Mouse (Mus musculus) midbrain, embryonic 13.5 days (tissue): ENCODE results near the gene Hrh3. TPM values are rescaled to one million over a fixed set of nuclear protein-coding genes. Genes with fewer than 3 reads are reported as not detected.

Source experiments
- ATAC-seq: fragments of 200-750 bp; cut with Nextera tagmentation; 2 replicates; pipeline ENCODE4 v1.8.0; 2017; ENCODE audit warnings: mild to moderate bottlenecking, moderate TSS enrichment, moderate library complexity
- H3K27ac ChIP-seq: fragments of 300-500 bp; sonication (generic); 2 replicates; pipeline ENCODE4 v1.5.1; 2015; ENCODE audit warnings: inconsistent platforms, mild to moderate bottlenecking, moderate library complexity
- H3K27me3 ChIP-seq: fragments of 300-500 bp; sonication (generic); 2 replicates; pipeline ENCODE4 v1.6.1; 2015; ENCODE audit warnings: mild to moderate bottlenecking, inconsistent platforms
- H3K36me3 ChIP-seq: fragments of 300-500 bp; sonication (generic); 2 replicates; pipeline ENCODE4 v1.6.1; 2015; ENCODE audit warnings: mild to moderate bottlenecking, inconsistent platforms
- H3K4me1 ChIP-seq: fragments of 300-500 bp; sonication (generic); replicated peaks from 2 replicates; pipeline ENCODE4 v1.6.1; 2015; ENCODE audit warnings: inconsistent platforms
- H3K4me2 ChIP-seq: fragments of 300-500 bp; sonication (generic); replicated peaks from 2 replicates; pipeline ENCODE4 v1.6.1; 2015; ENCODE audit warnings: moderate library complexity, mild to moderate bottlenecking, inconsistent platforms
- H3K4me3 ChIP-seq: fragments of 300-500 bp; sonication (generic); replicated peaks from 2 replicates; pipeline ENCODE4 v1.5.1; 2015; ENCODE audit warnings: mild to moderate bottlenecking, inconsistent platforms
- H3K9ac ChIP-seq: fragments of 300-500 bp; sonication (generic); replicated peaks from 2 replicates; pipeline ENCODE4 v1.6.1; 2015; ENCODE audit warnings: mild to moderate bottlenecking, inconsistent platforms
- H3K9me3 ChIP-seq: fragments of 300-500 bp; sonication (generic); 2 replicates; pipeline ENCODE4 v1.6.1; 2016; ENCODE audit warnings: mild to moderate bottlenecking, inconsistent platforms
- WGBS: fragments of 180-500 bp; shearing (Covaris S2); methylation state at CpG from one replicate; pipeline ENCODE4 v1.1.7; 2015; 5-methylcytosine and 5-hydroxymethylcytosine counted together
- polyA plus RNA-seq: library from polyadenylated mRNA; unstranded; fragments of >200 nt; fragmentation: Nextera tagmentation; extraction: Ambion mirVana; gene quantifications from 2 replicates; pipeline ENCODE4 v1.2.1, GENCODE M21; 2015

Hrh3 gene
- polyA plus RNA-seq, 1 experiment from 2014 or later = 5.1 TPM

- no peaks in the 10 kb centered on the region for H3K9me3 ChIP-seq
- peak within 1 kb of the TSS; percentile 98 for H3K4me2 ChIP-seq
- H3K9ac ChIP-seq = peak within 1 kb of the TSS; percentile 92
- peak within 1 kb of the TSS; percentile 92 for H3K4me3 ChIP-seq
- H3K4me1 ChIP-seq = peaks cover 64% of the 10 kb centered on the region
- WGBS = 0% methylated on average over 53 of the region's 55 CpGs
- peak within 1 kb of the TSS; percentile 90 for H3K27ac ChIP-seq
- H3K27me3 ChIP-seq = no peaks in the 10 kb centered on the region
- H3K36me3 ChIP-seq = peaks cover 7% of the 10 kb centered on the region; the same call in 1 of the 2 replicates
- ATAC-seq = peak; percentile 97
Observed at GRCm38 (mm10) chr2:180118661-180119438, 14.6 kb upstream of the Hrh3 start, which contains the start of gene Osbpl2. Osbpl2 (plus strand) TSS chr2:180119306.

- H3K4me3 ChIP-seq = no peak overlapping the region
- H3K36me3 ChIP-seq = no peaks in the 10 kb centered on the region
- H3K9me3 ChIP-seq = no peaks in the 10 kb centered on the region
- no peaks in the 10 kb centered on the region for H3K27me3 ChIP-seq
- peak; percentile 59 for ATAC-seq
- H3K9ac ChIP-seq = peak overlapping the region; percentile 49
- H3K4me2 ChIP-seq = peak overlapping the region; percentile 98
- 9% methylated on average over 13 of the region's 13 CpGs for WGBS
- H3K27ac ChIP-seq = peak overlapping the region; percentile 90
- H3K4me1 ChIP-seq = peaks cover 64% of the 10 kb centered on the region
Observed at GRCm38 (mm10) chr2:180117485-180118194, 13.4 kb upstream of the Hrh3 start.

GRCm38 (mm10) chr2:180116741-180117484 is 12.6 kb upstream of the Hrh3 start:
- Histone ChIP-seq H3K4me1 (peaks cover 64% of the 10 kb centered on the region), H3K9ac (peak overlapping the region; percentile 49; the same call in 1 of the 2 replicates), H3K36me3 (no peaks in the 10 kb centered on the region), H3K9me3 (no peaks in the 10 kb centered on the region), H3K4me3 (no peak overlapping the region), H3K27ac (peak overlapping the region; percentile 90), H3K27me3 (no peaks in the 10 kb centered on the region), H3K4me2 (peak overlapping the region; percentile 98; the same call in 1 of the 2 replicates)
- WGBS = 67% methylated on average over 8 of the region's 8 CpGs
- ATAC-seq = no peak

- Histone ChIP-seq H3K9ac (no peak overlapping the region), H3K27ac (no peak overlapping the region), H3K4me2 (no peak overlapping the region), H3K9me3 (no peaks in the 10 kb centered on the region), H3K36me3 (no peaks in the 10 kb centered on the region), H3K27me3 (no peaks in the 10 kb centered on the region), H3K4me3 (no peak overlapping the region), H3K4me1 (peaks cover 64% of the 10 kb centered on the region)
- no peak for ATAC-seq
- 84% methylated on average over 10 of the region's 10 CpGs for WGBS
Observed at GRCm38 (mm10) chr2:180116081-180116493, 11.8 kb upstream of the Hrh3 start.

- peaks cover 56% of the 10 kb centered on the region for H3K4me1 ChIP-seq
- H3K4me3 ChIP-seq = no peak overlapping the region
- H3K36me3 ChIP-seq = no peaks in the 10 kb centered on the region
- peaks cover 3% of the 10 kb centered on the region; the same call in 1 of the 2 replicates for H3K27me3 ChIP-seq
- ATAC-seq = no peak
- no peak overlapping the region for H3K4me2 ChIP-seq
- 38% methylated on average over 6 of the region's 6 CpGs for WGBS
- no peaks in the 10 kb centered on the region for H3K9me3 ChIP-seq
- H3K9ac ChIP-seq = no peak overlapping the region
- H3K27ac ChIP-seq = peak overlapping the region; percentile 40
Observed at GRCm38 (mm10) chr2:180115279-180115678, 11.0 kb upstream of the Hrh3 start.

- H3K4me2 ChIP-seq = no peak overlapping the region
- H3K9ac ChIP-seq = no peak overlapping the region
- peak overlapping the region; percentile 40; the same call in 1 of the 2 replicates for H3K27ac ChIP-seq
- H3K4me3 ChIP-seq = no peak overlapping the region
- no peak for ATAC-seq
- peaks cover 5% of the 10 kb centered on the region; the same call in 1 of the 2 replicates for H3K27me3 ChIP-seq
- H3K9me3 ChIP-seq = no peaks in the 10 kb centered on the region
- H3K4me1 ChIP-seq = peaks cover 52% of the 10 kb centered on the region
- WGBS = 60% methylated on average over 17 of the region's 17 CpGs
- H3K36me3 ChIP-seq = no peaks in the 10 kb centered on the region
Observed at GRCm38 (mm10) chr2:180113909-180114890, 9.9 kb upstream of the Hrh3 start.

GRCm38 (mm10) chr2:180108285-180108684 is 4.0 kb upstream of the Hrh3 start:
- H3K9ac ChIP-seq = no peak overlapping the region
- H3K4me1 ChIP-seq = peaks cover 34% of the 10 kb centered on the region
- H3K36me3 ChIP-seq = no peaks in the 10 kb centered on the region
- H3K4me3 ChIP-seq = no peak overlapping the region
- no peak overlapping the region for H3K4me2 ChIP-seq
- H3K9me3 ChIP-seq = no peaks in the 10 kb centered on the region
- no peak overlapping the region for H3K27ac ChIP-seq
- WGBS = 72% methylated on average over 6 of the region's 6 CpGs
- no peak for ATAC-seq
- H3K27me3 ChIP-seq = peaks cover 34% of the 10 kb centered on the region

GRCm38 (mm10) chr2:180107081-180107480 is 2.8 kb upstream of the Hrh3 start:
- H3K27me3 ChIP-seq = peaks cover 46% of the 10 kb centered on the region
- WGBS = 66% methylated on average over 4 of the region's 4 CpGs
- no peak for ATAC-seq

GRCm38 (mm10) chr2:180105441-180106190 is 1.3 kb upstream of the Hrh3 start:
- Histone ChIP-seq H3K4me1 (peaks cover 47% of the 10 kb centered on the region), H3K4me2 (no peak overlapping the region), H3K9me3 (no peaks in the 10 kb centered on the region), H3K36me3 (no peaks in the 10 kb centered on the region; the same call in 1 of the 2 replicates), H3K27ac (no peak overlapping the region), H3K9ac (no peak overlapping the region), H3K4me3 (no peak overlapping the region), H3K27me3 (peaks cover 58% of the 10 kb centered on the region)
- 33% methylated on average over 8 of the region's 8 CpGs for WGBS
- ATAC-seq = no peak

More at GRCm38 (mm10) chr2:180107081-180107480, 2.8 kb upstream of the Hrh3 start:
- Histone ChIP-seq H3K4me1 (peaks cover 46% of the 10 kb centered on the region), H3K4me3 (no peak overlapping the region), H3K9me3 (no peaks in the 10 kb centered on the region), H3K27ac (no peak overlapping the region), H3K9ac (no peak overlapping the region), H3K4me2 (no peak overlapping the region), H3K36me3 (no peaks in the 10 kb centered on the region)

- Histone ChIP-seq H3K4me3 (peak overlapping the region; percentile 64), H3K4me2 (peak overlapping the region; percentile 95), H3K27me3 (peaks cover 64% of the 10 kb centered on the region), H3K36me3 (no peaks in the 10 kb centered on the region; the same call in 1 of the 2 replicates), H3K9ac (peak overlapping the region; percentile 76; the same call in 1 of the 2 replicates), H3K9me3 (no peaks in the 10 kb centered on the region), H3K4me1 (peaks cover 53% of the 10 kb centered on the region), H3K27ac (no peak overlapping the region)
- no peak for ATAC-seq
- 11% methylated on average over 24 of the region's 24 CpGs for WGBS
Observed at GRCm38 (mm10) chr2:180104659-180105377, 530 bp upstream of the Hrh3 start.
